Mouse (Mus musculus): ENCODE results near the gene Pfn1. TPM values are rescaled to one million over a fixed set of nuclear protein-coding genes. Genes with fewer than 3 reads are reported as not detected.
A peak's percentile ranks its signal among the peaks of the same experiment; 100 is the strongest.

The Pfn1 gene
- polyA plus RNA-seq, 1 experiment: 273 TPM

DNA sequence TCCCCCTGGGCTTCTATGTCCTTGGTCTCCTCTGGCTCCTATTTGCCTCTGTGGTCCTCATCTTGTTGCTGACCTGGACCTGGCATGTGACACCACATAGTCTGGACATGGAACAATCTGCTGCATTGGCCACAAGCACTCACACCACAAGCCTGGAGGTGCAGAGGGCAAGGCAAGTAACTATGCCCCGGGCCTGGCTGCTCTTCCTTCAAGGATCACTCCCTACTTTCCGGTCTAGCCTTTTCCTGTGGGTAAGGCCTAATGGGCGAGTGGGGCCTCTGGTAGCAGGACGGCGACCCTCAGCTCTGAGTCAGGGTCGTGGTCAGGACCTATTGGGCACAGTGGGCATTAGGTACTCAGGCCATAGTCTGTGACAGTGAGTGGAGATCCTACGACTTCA lies 13.2 kb downstream of the Pfn1 start:
- no peak for DNase-seq (ENCODE audit: extremely low spot score in 1 of 2, low spot score in 1 of 2)

DNA sequence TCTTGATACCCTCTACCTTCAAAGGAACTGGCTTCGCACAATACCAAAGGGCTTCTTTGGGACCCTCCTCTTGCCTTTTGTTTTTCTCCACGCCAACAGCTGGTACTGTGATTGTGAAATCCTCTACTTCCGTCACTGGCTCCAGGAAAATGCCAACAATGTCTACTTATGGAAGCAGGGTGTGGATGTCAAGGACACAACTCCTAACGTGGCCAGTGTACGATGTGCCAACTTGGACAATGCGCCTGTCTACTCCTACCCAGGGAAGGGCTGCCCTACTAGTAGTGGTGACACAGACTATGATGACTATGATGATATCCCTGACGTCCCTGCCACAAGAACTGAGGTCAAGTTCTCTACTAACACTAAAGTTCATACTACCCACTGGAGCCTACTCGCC lies 14.5 kb downstream of the Pfn1 start:
- no peak for DNase-seq (ENCODE audit: extremely low spot score in 1 of 2, low spot score in 1 of 2)

GRCm38 (mm10) chr11:70638714-70639278 lies 15.6 kb downstream of the Pfn1 start, which contains the start of gene Gp1ba:
Gene Gp1ba (plus strand): TSS chr11:70639122.
- no peak for DNase-seq (ENCODE audit: extremely low spot score in 1 of 2, low spot score in 1 of 2)

GRCm38 (mm10) chr11:70638293-70638692 lies 16.2 kb downstream of the Pfn1 start:
- no peak for DNase-seq (ENCODE audit: extremely low spot score in 1 of 2, low spot score in 1 of 2)

DNA sequence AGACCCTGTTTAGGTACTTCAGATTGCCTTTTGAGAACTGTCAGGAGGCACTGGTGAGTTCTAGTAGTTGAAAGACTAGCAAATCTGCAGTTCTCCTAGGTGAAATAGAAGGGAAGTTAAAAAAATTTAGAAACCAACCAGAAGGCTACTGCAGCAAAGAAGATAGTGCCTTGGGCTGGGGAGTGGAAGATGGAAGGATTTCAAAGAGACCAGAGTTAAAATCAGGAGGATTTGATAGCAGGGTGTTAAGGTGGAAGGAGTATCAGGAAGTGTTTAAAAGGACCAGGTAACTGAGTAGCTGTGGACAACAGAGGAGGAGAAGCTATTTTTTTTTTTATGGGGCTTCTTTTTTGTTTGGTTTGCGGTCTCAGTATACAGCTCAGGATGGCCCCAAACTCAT lies 16.7 kb downstream of the Pfn1 start:
- DNase-seq (ENCODE audit: extremely low spot score in 1 of 2, low spot score in 1 of 2): no peak

GRCm38 (mm10) chr11:70635601-70636000 lies 18.8 kb downstream of the Pfn1 start:
- no peak for DNase-seq (ENCODE audit: extremely low spot score in 1 of 2, low spot score in 1 of 2)

DNA sequence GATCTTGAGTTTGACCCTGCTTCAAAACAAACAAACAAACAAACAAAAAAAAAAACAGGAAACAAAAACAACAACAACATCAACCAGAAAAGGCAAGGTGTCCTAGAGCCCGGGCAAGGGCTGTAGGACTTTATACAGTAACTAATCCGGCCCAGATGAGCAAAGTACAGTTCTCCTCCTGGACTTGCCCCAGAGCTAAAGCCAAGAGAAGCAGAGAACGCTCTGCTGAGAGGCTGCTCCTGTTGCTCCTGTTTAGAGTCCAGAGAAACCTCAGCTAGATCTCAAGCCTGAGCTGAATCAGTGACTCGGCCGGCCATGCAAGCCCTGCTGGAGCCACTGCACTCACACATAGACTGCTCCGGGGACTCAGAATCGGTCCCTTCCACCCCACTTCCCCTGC lies 24.3 kb downstream of the Pfn1 start:
- no peak for DNase-seq (ENCODE audit: extremely low spot score in 1 of 2, low spot score in 1 of 2)

GRCm38 (mm10) chr11:70629557-70629956 lies 24.9 kb downstream of the Pfn1 start:
- no peak for DNase-seq (ENCODE audit: extremely low spot score in 1 of 2, low spot score in 1 of 2)

- no peak for DNase-seq (ENCODE audit: extremely low spot score in 1 of 2, low spot score in 1 of 2)
Measured at GRCm38 (mm10) chr11:70628431-70628830, 26.0 kb downstream of the Pfn1 start.

DNA sequence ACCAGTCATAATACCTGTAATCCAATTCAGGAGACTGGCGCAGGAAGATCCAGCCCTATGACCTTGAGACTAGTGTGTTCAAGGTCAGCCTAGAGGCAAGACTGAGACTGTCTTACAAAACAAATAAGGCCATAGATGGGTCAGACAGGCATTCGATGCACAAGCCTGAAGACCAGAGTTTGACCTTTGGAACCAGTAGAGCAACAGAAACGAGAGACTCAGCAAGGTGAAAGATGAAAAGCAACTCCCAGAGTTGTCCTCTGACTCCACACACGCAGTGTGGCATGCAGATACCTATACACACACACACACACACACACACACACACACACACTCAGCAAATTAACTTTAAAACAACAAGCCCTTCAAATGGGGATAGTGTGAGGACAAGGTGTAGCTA lies 27.6 kb downstream of the Pfn1 start:
- no peak for DNase-seq (ENCODE audit: extremely low spot score in 1 of 2, low spot score in 1 of 2)

DNA sequence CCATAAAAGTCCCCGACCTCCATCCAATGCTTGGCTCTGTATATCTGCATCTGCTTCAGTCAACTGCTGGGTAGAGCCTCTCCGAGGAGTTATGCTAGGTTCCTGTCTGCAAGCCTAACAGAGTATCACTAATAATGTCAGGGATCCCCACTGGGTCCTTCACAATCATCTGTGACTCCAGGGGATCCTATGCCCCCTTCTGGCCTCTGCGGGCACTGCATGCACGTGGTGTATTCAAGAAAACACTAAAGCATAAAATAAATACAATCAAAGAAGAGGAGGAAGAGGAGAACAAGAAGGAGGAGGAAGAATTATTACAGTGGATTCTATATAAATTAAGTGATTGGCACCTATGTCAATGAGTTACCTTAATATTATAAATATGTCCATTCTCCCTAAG lies 29.0 kb downstream of the Pfn1 start:
- DNase-seq (ENCODE audit: extremely low spot score in 1 of 2, low spot score in 1 of 2): peak in 1 of 2 experiments; percentile 48

DNA sequence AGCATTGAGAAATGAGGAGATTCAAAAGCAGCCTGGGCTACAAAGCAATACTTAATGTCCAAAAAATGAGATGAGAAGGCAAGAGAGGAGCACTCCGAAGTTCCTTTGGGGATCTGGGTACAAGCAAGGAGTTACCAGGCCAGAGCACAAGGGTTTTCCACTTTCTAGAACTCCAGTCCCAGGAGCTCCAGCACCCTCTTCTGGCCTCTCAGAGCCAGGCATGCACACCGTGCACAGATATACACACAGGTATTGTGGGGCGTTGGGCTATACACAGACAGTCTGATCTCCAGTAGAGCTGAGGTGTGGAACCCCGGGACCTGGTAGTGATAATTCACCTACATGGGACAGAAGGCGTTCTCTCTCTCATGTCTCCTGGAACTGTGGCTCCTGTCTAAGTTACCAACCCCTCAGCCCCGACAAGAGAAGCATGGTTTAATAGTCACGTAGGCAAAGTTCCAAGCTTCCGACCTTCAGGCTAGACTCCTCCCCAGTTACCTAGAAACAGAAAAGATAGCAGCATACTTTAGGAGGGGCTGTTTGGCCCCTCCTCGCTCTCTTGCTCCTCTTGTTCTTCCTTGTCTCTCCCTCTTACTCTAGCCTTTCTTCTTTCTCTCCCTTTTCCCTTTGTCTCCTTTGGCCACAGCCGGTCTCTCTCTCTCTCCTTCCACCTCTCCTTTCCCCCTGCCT lies 31.2 kb downstream of the Pfn1 start:
- DNase-seq (ENCODE audit: extremely low spot score in 1 of 2, low spot score in 1 of 2): no peak

DNA sequence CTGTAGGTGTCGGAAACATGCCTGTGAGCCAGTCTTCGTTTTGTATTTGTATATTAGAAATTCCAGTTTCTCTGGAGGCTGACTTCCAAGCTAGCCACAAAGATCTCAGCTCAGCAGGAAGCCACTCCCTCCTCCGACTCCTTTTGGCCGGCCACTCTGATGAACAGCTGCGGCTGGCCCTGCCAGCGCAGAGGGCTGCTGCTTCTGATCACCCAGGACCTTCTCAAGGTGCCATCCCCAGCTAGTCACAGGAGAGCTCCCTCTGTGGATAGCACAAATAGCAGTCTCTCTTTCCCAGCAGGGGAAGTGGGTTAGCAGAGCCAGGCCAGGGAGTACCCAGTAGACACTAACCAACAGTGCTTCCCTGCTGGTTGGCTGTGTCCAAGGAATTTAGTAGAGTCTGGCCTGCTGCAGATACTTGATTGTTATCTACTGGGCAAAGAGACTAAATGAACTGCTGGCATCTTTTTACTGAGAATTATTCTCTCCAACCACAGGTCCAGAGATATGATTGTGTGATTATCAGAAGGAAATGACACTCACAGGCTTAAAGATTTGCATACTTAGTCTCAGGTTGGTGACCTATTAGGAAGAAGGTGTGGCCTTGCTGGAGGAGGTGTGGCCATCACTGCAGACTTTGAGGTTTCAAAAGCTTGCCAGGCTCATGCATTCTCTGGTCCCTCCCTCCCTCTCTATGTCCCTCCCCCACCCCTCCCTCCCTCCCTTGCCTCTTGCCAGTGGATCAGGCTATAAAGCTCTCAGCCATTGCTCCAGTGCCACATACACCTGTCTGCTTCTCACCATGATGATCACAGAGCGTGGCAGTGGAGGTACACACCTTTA lies 32.3 kb downstream of the Pfn1 start:
- DNase-seq (ENCODE audit: extremely low spot score in 1 of 2, low spot score in 1 of 2): no peak

DNA sequence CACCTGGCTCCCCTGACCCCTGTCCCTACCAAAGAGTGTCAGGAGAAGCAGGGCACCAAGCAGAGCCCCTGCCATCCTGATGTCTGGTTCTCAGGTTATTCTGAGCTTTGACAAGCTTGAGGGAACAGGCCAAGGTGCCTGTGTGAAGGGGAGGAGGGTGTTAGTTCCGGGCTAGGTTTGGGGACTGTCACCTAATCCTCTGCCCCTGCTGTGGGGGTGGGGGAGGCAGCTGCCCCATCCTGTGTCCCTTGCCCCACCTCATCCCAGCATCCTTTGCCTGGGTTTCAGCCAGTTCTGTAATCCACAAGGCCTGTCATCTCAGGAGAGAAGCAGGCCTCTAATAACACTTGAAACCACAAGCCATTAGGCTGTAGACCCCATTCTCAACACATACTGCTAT lies 35.3 kb downstream of the Pfn1 start, which contains the start of gene Chrne:
Gene Chrne, minus strand, starts transcription at position 116 of the 400 bp plus-strand sequence.
- no peak for DNase-seq (ENCODE audit: extremely low spot score in 1 of 2, low spot score in 1 of 2)

- no peak for DNase-seq (ENCODE audit: extremely low spot score in 1 of 2, low spot score in 1 of 2)
Measured at GRCm38 (mm10) chr11:70615516-70616093, 38.8 kb downstream of the Pfn1 start, which contains the start of gene 4930544D05Rik. Gene 4930544D05Rik (plus strand): TSS chr11:70615848.

DNA sequence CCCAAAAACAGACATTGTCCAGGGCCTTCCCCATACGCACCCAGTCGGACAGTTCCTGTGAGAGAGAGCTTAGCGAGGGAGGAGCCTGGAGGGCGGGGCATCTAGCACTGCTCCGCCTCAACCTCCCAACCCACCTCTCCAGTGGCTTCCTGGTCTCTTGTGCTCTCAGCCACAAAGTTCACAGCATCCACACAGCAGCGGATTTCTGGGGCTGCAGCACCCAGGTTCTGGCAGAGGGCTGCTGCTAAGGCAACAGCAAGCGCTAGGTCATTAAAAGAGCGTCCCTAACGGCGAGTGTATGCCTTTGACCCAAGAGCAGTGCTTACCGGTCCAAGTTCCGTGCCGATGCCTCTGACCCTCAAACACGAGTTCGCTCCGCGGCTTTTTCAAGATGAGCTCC lies 39.4 kb downstream of the Pfn1 start:
- DNase-seq (ENCODE audit: extremely low spot score in 1 of 2, low spot score in 1 of 2): no peak

GRCm38 (mm10) chr11:70612505-70612904 lies 41.9 kb downstream of the Pfn1 start:
- DNase-seq (ENCODE audit: extremely low spot score in 1 of 2, low spot score in 1 of 2): no peak

- no peak for DNase-seq (ENCODE audit: extremely low spot score in 1 of 2, low spot score in 1 of 2)
Measured at GRCm38 (mm10) chr11:70610752-70611151, 43.7 kb downstream of the Pfn1 start.

GRCm38 (mm10) chr11:70608381-70609066 lies 45.9 kb downstream of the Pfn1 start:
- no peak for DNase-seq (ENCODE audit: extremely low spot score in 1 of 2, low spot score in 1 of 2)

GRCm38 (mm10) chr11:70607611-70608010 lies 46.8 kb downstream of the Pfn1 start:
- no peak for DNase-seq (ENCODE audit: extremely low spot score in 1 of 2, low spot score in 1 of 2)

- no peak for DNase-seq (ENCODE audit: extremely low spot score in 1 of 2, low spot score in 1 of 2)
Measured at GRCm38 (mm10) chr11:70606717-70607116, 47.7 kb downstream of the Pfn1 start.

Data from frontal cortex, adult 2 months (tissue).